Mouse (Mus musculus) adrenal gland (tissue): ENCODE measurements around the gene Hnrnpk.

Experiments
- microRNA-seq, 2 experiments: library from miRNA; unstranded; fragments of <30 nt; microRNA quantifications; one replicate each; pipeline ENCODE4; 2019

Hnrnpk gene

Small RNA genes lying within 50 kb of the gene (microRNA-seq; reads per million reads assigned to microRNA genes)
- 306 to 564 reads per million in 2 experiments for gene Mir7-1
